Mouse (Mus musculus): Measurements from ENCODE around the gene Zfp114.

Zfp114 gene

DNA sequence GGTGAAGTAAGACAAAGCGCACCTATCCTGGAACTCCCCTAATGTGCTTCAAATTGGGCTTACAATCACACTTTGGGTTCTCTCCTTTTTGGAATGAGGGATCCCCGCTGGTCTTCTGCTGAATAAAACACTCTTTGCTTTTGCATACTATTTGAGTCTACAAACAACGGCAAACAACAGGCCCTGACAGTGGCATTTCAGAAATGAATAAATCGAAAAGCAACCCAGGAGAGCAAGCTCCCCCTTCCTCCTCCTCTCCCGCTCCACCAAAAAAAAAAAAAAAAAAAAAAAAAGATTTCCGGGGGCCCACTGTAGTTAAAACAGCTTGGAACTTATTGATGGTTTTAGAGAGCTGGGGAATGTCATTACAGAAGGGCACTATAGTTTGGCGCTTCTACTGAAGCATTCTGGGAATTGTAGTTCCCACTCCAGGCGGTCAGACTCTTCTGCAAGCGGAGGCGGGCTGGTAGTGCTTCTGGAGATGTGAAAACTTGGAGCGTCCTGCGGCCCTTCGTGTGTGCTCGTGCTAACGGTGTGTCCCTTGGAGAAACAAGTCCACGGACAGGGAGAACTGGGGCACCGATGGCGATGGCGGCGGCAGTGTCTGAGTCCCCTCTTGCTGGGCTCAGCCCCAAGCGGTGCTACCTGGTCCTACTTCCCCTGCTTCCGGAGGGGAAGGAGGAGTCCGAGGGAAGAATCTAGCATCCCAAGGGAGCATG lies at the start of gene Zfp114:
Gene Zfp114 (plus strand): TSS at position 443 of the 719 bp plus-strand sequence.
- DNase-seq (ENCODE audit: low read depth, low spot score), result peak; percentile 91

GRCm38 (mm10) chr7:24133425-24133995 lies 41.4 kb upstream of the Zfp114 start:
- DNase-seq (ENCODE audit: low read depth, low spot score), result no peak

DNA sequence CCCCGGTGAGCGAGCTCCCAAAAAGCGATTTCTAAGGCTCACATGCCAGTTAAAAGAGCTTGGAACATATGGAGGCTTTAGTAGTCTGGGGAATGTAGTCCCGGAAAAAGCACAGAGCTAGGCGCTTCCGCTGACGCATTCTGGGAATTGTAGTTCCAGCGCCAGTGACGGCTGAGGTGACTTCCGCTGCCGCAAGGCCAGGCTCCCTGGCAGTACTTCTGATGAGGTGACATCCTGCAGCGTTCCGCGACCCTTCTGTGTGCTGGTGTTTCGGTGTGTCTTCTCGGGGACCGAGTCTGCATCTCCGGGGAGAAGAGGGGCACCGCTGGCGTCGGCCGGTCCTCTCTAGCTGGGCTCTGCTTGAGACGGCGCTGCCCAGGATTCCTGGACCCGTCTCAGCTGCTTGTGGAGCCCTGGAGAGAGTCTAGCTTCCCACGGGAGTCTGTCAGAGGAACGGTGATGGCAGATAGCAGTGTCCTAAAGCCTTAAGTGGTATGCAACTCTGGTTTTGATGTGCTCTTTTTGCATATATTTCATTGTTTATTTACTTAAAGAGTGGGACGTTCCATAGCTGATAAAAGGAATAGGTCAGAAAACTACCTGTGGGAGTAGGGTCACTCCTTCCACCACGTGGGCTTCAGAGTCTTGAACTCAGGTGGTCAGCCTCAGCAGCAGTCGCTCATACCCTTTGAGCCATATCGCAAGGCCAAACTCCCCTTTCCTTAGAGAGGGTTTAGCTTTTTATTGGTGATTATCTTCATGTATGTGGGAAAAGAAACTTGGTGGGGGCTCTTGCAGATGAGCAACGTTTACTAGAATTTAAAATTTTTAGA lies 40.6 kb upstream of the Zfp114 start, which contains the start of gene Zfp235:
Gene Zfp235 (plus strand): TSS at position 174 of the 833 bp plus-strand sequence.
- peak; percentile 80 for DNase-seq (ENCODE audit: low read depth, low spot score)

GRCm38 (mm10) chr7:24142566-24142965 lies 32.3 kb upstream of the Zfp114 start:
- no peak for DNase-seq (ENCODE audit: low read depth, low spot score)

- peak; percentile 65 for DNase-seq (ENCODE audit: low read depth, low spot score)
Observed at GRCm38 (mm10) chr7:24153272-24153671, 21.6 kb upstream of the Zfp114 start.

DNA sequence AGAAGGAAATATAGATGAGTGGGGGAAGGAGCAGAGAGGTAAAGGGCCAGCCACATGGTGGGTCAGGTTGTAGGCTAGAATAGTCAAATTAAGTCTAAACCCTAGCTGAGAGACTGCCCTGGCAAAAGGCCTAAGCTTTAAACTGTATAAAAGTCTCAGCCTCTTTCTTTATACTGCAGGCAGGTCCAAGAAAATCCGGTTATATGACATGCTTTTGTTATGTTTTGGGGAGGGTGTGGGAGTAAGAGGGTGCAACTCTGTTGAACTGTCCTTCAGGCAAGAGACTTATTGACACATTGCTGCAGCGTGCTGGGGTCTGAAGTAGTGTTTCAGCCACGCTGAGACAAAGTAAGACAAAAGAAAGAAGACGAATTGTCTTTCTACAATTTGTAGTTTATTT lies 2.7 kb upstream of the Zfp114 start:
- no peak for DNase-seq (ENCODE audit: low read depth, low spot score)

GRCm38 (mm10) chr7:24175337-24175711 lies 464 bp downstream of the Zfp114 start:
- no peak for DNase-seq (ENCODE audit: low read depth, low spot score)

- DNase-seq (ENCODE audit: low read depth, low spot score), result no peak
Observed at GRCm38 (mm10) chr7:24187611-24188010, 12.8 kb downstream of the Zfp114 start.

DNA sequence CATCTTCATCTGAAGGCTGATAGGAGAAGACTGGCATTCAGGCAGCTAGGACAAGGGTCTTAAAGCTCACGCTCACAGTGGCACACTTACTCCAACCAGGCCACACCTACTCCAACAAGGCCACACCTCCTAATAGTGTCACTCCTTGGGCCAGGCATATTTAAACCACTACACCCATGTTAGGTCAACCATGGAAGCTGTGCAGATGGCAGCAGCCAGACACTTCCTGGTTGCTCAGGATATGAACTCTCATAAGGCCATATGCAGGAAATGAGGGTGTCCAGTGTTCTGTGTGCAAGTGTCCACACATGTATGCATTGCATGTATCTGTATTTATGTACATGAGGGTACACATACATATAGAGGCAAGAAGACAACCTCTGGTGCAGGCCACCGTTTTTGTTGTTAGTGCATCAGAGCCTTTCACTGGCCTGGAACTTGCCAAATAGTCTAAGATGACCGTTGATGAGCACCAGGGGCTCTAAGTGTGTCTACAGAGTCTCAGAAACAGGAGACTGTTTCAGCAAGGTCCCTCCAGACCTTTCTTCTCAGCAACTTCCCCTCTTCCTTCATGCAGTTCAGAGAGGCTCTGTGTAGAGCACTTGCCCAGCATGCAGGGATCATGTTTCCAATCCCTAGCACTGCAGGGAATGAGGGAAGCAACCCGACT lies 14.2 kb downstream of the Zfp114 start:
- DNase-seq (ENCODE audit: low read depth, low spot score), result no peak

- no peak for DNase-seq (ENCODE audit: low read depth, low spot score)
Observed at GRCm38 (mm10) chr7:24189571-24189944, 14.7 kb downstream of the Zfp114 start.

DNA sequence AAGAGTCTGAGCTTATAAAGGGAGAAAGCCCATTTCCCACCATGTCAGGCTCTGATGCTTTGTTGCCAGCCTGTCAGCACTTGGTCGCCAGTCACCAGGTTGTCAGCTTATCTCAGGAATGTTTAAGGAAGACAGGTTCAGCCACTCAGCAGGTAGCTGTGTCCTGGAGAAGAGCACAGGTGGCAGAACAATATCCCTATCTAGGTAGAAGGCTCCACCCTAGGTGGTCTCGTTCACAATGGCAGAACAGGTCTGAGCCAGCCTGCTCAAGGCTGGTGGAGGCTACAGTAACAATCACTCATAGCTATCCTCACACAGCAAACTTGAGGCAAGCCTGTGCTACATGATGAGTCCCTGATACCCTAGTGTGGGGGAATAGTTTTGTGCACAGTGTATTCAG lies 16.5 kb downstream of the Zfp114 start:
- DNase-seq (ENCODE audit: low read depth, low spot score), result peak; percentile 31

DNA sequence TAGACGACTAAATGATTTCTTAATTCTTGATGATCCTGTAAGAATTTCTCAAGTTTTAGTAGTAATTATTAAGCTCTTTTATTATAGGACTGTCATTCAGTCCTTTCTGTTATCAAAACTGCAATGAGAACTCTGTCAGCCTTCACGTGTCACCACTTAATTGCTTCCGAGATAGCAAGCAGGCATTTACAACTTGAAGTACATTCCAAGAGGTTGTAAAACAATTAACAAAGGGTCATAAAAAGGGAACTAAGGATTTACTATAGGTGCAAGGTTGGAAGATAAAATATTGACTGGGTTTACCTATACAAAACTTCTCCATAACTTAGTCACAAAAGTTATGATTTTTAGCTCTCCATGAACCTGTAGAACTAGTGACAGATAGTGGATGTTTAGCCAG lies 18.3 kb downstream of the Zfp114 start:
- DNase-seq (ENCODE audit: low read depth, low spot score), result no peak

GRCm38 (mm10) chr7:24196961-24197360 lies 22.1 kb downstream of the Zfp114 start:
- peak; percentile 30 for DNase-seq (ENCODE audit: low read depth, low spot score)

DNA sequence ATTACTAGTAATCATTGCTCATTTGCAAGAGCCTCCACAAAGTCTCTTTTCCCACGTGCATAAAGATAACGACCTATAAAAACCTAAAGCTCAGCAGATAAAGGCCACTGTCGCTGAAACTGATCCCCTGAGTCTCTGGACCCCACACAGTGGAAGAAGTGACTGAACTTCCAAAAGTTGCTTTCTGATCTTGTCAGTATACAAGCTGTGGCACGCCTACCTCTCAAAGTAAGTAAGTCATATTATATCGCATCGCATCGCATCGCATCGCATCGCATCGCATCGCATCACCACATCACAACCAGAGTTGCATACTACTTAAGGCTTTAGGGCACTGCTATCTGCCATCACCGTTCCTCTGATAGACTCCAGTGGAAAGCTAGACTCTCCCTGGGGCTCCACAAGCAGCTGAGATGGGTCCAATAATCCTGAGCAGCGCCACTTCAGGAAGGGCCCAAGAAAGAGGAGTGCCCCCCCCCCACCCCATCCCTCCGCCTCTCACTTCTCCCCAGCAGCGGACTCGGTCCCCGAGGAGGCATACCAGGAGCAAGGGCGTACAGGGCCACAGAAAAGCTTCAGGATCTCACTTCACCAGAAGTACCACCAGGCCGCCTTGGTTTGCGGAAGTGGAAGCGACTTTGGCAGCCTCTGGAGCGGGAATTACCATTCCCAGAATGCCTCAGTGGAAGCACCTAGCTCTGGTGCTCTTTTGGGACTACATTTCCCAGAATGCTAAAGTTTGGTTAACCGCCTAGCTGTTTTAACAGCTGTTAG lies 32.8 kb downstream of the Zfp114 start:
- peak; percentile 84 for DNase-seq (ENCODE audit: low read depth, low spot score)

DNA sequence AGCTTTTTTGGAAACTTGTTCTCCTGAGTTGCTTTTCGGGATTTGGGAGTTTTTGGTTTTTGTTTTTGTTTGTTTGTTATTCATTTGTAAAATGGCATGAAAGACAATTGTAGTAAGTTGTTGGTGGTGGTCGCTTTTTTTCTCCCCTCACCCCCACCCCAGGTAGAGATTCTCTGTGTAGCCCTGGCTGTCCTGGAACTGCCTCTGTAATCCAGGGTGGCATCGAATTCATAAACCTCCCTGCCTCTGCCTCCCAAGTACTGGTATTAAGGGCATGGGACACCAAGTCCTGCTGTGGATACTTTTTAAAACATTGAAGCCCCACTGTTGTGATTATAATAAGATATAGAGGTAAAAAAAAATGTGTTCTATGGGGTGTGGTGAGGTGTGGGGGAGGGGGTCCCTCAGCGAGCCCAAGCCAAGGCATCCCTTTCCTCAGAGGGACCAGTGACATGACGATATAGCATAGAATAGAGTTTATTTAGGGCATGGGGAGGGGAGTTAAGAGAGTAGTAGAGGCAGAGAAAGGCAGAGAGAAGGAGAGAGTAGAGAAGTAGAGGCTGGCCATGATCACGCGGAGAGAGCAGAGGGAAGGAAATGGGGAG lies 33.5 kb downstream of the Zfp114 start:
- no peak for DNase-seq (ENCODE audit: low read depth, low spot score)

DNA sequence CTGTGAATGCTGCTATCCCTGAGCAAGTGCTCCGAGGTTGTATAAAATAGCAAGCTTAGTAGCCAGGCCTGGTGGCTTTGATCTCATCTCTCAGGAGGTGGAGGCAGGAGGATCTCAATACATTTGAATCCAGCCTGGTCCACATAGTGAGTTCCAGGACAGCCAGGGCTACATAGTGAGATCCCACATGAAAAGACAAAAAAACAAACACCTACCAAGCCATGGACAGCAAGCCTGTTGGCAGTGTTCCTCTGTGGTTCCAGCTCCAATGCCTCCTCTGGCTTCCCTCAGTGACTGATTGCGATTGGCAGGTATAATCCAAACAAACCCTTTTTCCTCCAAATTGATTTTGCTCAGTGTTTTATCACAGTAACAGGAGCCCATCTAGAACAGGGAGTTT lies 35.4 kb downstream of the Zfp114 start:
- DNase-seq (ENCODE audit: low read depth, low spot score), result no peak

DNA sequence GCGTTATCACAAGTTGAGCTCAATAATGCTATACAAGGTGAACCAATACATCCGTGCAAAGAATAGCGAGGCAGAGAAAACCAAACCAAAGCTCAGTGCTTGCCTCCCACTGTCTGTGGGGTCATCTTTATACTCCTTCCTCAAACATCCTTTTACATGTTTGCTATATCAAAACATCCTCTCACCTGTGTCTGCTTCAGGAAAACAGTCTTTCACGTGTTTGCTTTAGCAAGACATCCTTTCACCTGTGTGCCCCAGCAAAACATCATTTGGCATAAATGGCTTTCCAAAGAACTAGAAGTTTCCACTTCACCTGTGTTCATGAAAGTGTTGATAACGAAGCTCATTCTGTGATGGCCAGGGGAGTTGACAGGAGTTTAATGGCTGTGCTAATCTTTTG lies 36.5 kb downstream of the Zfp114 start, which contains the start of gene Zfp111:
Gene Zfp111 (minus strand): TSS at position 101 of the 400 bp plus-strand sequence.
- no peak for DNase-seq (ENCODE audit: low read depth, low spot score)
